Mouse (Mus musculus) bone marrow, adult 2 months (tissue): ENCODE results near the gene Cd44. TPM values are rescaled to one million over a fixed set of nuclear protein-coding genes. Genes with fewer than 3 reads are reported as not detected.

ENCODE experiments used
- H3K27ac ChIP-seq: fragments of 200-500 bp; 2 replicates; pipeline ENCODE4 v1.5.1; 2012; ENCODE audit warnings: low read depth, mild to moderate bottlenecking, control low read depth, inconsistent platforms, low read length; ENCODE audit not compliant: control insufficient read depth, poor library complexity, insufficient read depth
- H3K4me1 ChIP-seq: fragments of 200-500 bp; 2 replicates; pipeline ENCODE4 v1.6.1; 2011; ENCODE audit warnings: low read length; ENCODE audit not compliant: control insufficient read depth, insufficient read depth
- H3K4me3 ChIP-seq: fragments of 200-500 bp; replicated peaks from 2 replicates; pipeline ENCODE3; 2011; ENCODE audit warnings: mild to moderate bottlenecking, low read depth, low read length, control low read depth; ENCODE audit not compliant: control insufficient read depth
- CTCF ChIP-seq: fragments of 200-500 bp; IDR thresholded peaks from 2 replicates; pipeline ENCODE4 v1.5.1; 2011; ENCODE audit warnings: low read length, control low read depth; ENCODE audit not compliant: control insufficient read depth, insufficient read depth
- POLR2A ChIP-seq: fragments of 200-500 bp; IDR thresholded peaks from 2 replicates; pipeline ENCODE4 v1.6.1; 2011; ENCODE audit warnings: low read depth, mild to moderate bottlenecking, control low read depth, low read length, borderline replicate concordance; ENCODE audit not compliant: control insufficient read depth
- WGBS: fragments of 180-500 bp; shearing (Covaris S2); methylation state at CpG from one replicate; pipeline ENCODE4 v1.1.7; 2018; 5-methylcytosine and 5-hydroxymethylcytosine counted together
- polyA plus RNA-seq: library from polyadenylated mRNA; stranded (reverse); fragments of >200 nt; gene quantifications from 2 replicates; pipeline ENCODE4 v1.2.4, GENCODE M21; 2011; ENCODE audit warnings: low replicate concordance; ENCODE audit not compliant: missing spikeins, insufficient read depth, insufficient read length

Cd44 gene
- polyA plus RNA-seq, 1 experiment = 39.6 TPM

- no peak for TF ChIP-seq CTCF
- TF ChIP-seq POLR2A = no peak
- 76% methylated on average over 10 of the region's 10 CpGs for WGBS
- Histone ChIP-seq H3K4me1 (peaks cover 2% of the 10 kb centered on the region; the same call in 1 of the 2 replicates), H3K4me3 (no peak overlapping the region), H3K27ac (no peak overlapping the region)
Measured at GRCm38 (mm10) chr2:102941937-102942781, 40.7 kb upstream of the Cd44 start.

GRCm38 (mm10) chr2:102940813-102941361, 39.4 kb upstream of the Cd44 start:
- TF ChIP-seq CTCF (no peak), POLR2A (no peak)
- Histone ChIP-seq H3K4me1 (peaks cover 2% of the 10 kb centered on the region; the same call in 1 of the 2 replicates), H3K4me3 (no peak overlapping the region), H3K27ac (no peak overlapping the region)
- 73% methylated on average over 8 of the region's 8 CpGs for WGBS

GRCm38 (mm10) chr2:102940158-102940557, 38.7 kb upstream of the Cd44 start:
- 64% methylated on average over 8 of the region's 8 CpGs for WGBS
- Histone ChIP-seq H3K27ac (no peak overlapping the region), H3K4me1 (peaks cover 2% of the 10 kb centered on the region; the same call in 1 of the 2 replicates), H3K4me3 (no peak overlapping the region)
- TF ChIP-seq POLR2A = no peak
- no peak for TF ChIP-seq CTCF

GRCm38 (mm10) chr2:102936886-102937285, 35.4 kb upstream of the Cd44 start:
- 70% methylated on average over 3 of the region's 3 CpGs for WGBS
- Histone ChIP-seq H3K27ac (no peak overlapping the region), H3K4me3 (no peak overlapping the region), H3K4me1 (no peaks in the 10 kb centered on the region; the same call in 1 of the 2 replicates)
- TF ChIP-seq CTCF = no peak
- no peak for TF ChIP-seq POLR2A

- Histone ChIP-seq H3K4me1 (no peaks in the 10 kb centered on the region; the same call in 1 of the 2 replicates), H3K4me3 (no peak overlapping the region), H3K27ac (no peak overlapping the region)
- 72% methylated on average over 3 of the region's 3 CpGs for WGBS
- TF ChIP-seq CTCF = no peak
Measured at GRCm38 (mm10) chr2:102934834-102935233, 33.4 kb upstream of the Cd44 start.

GRCm38 (mm10) chr2:102933787-102934186, 32.3 kb upstream of the Cd44 start:
- H3K4me3 ChIP-seq = no peak overlapping the region
- TF ChIP-seq CTCF (no peak), POLR2A (no peak)
- no peaks in the 10 kb centered on the region; the same call in 1 of the 2 replicates for H3K4me1 ChIP-seq
- H3K27ac ChIP-seq = no peak overlapping the region

- TF ChIP-seq CTCF = no peak
- TF ChIP-seq POLR2A = no peak
Measured at GRCm38 (mm10) chr2:102933142-102933541, 31.7 kb upstream of the Cd44 start.

GRCm38 (mm10) chr2:102932667-102933066, 31.2 kb upstream of the Cd44 start:
- TF ChIP-seq POLR2A = no peak
- no peak for TF ChIP-seq CTCF
- Histone ChIP-seq H3K4me1 (no peaks in the 10 kb centered on the region; the same call in 1 of the 2 replicates), H3K4me3 (no peak overlapping the region), H3K27ac (no peak overlapping the region)
- WGBS = 59% methylated on average over 1 of the region's 1 CpGs

More at GRCm38 (mm10) chr2:102933142-102933541, 31.7 kb upstream of the Cd44 start:
- Histone ChIP-seq H3K27ac (no peak overlapping the region), H3K4me3 (no peak overlapping the region), H3K4me1 (no peaks in the 10 kb centered on the region; the same call in 1 of the 2 replicates)
- WGBS = 75% methylated on average over 4 of the region's 4 CpGs

- no peak for TF ChIP-seq CTCF
- no peak for TF ChIP-seq POLR2A
Measured at GRCm38 (mm10) chr2:102928211-102928610, 26.7 kb upstream of the Cd44 start.

More at GRCm38 (mm10) chr2:102928211-102928610, 26.7 kb upstream of the Cd44 start:
- Histone ChIP-seq H3K4me3 (no peak overlapping the region), H3K4me1 (no peaks in the 10 kb centered on the region), H3K27ac (no peak overlapping the region)
